Mouse (Mus musculus) CH12.LX (cell line): ENCODE measurements around the gene Ptges3l.

Source experiments
- CTCF ChIP-seq, 2 experiments: IDR thresholded peaks in 1 of 2; conservative IDR thresholded peaks in 1 of 2; 2 replicates each; pipeline ENCODE4 v1.5.1; 2011 to 2012; ENCODE audit warnings: low read depth in 2 of 2, low read length in 2 of 2, improper control_type of control experiment in 1 of 2, inconsistent platforms in 1 of 2, mild to moderate bottlenecking in 1 of 2, moderate library complexity in 1 of 2
- ETS1 ChIP-seq: conservative IDR thresholded peaks from 2 replicates; pipeline ENCODE4 v1.6.1; 2012; ENCODE audit warnings: low read depth, mild to moderate bottlenecking, inconsistent platforms, low read length, improper control_type of control experiment, moderate library complexity
- MAFK ChIP-seq: IDR thresholded peaks from 2 replicates; pipeline ENCODE4 v1.6.1; 2011; ENCODE audit warnings: low read length, improper control_type of control experiment; ENCODE audit not compliant: insufficient replicate concordance
- MAX ChIP-seq: IDR thresholded peaks from 2 replicates; pipeline ENCODE4 v1.6.1; 2011; ENCODE audit warnings: low read length, improper control_type of control experiment
- MXI1 ChIP-seq: IDR thresholded peaks from 2 replicates; pipeline ENCODE4 v1.6.1; 2011; ENCODE audit warnings: mild to moderate bottlenecking, low read depth, low read length, improper control_type of control experiment
- POLR2A ChIP-seq: IDR thresholded peaks from 2 replicates; pipeline ENCODE4 v1.6.1; 2011; ENCODE audit warnings: low read depth, mild to moderate bottlenecking, improper control_type of control experiment, low read length
- SIN3A ChIP-seq: IDR thresholded peaks from 2 replicates; pipeline ENCODE4 v1.6.1; 2012; ENCODE audit warnings: low read length, improper control_type of control experiment, inconsistent platforms
- UBTF ChIP-seq: IDR thresholded peaks from 2 replicates; pipeline ENCODE4 v1.6.1; 2012; ENCODE audit warnings: low read depth, mild to moderate bottlenecking, inconsistent platforms, low read length, improper control_type of control experiment, moderate library complexity
- ZC3H11A ChIP-seq: IDR thresholded peaks from 2 replicates; pipeline ENCODE4 v1.6.1; 2012; ENCODE audit warnings: low read depth, mild to moderate bottlenecking, inconsistent platforms, low read length, improper control_type of control experiment

DNA sequence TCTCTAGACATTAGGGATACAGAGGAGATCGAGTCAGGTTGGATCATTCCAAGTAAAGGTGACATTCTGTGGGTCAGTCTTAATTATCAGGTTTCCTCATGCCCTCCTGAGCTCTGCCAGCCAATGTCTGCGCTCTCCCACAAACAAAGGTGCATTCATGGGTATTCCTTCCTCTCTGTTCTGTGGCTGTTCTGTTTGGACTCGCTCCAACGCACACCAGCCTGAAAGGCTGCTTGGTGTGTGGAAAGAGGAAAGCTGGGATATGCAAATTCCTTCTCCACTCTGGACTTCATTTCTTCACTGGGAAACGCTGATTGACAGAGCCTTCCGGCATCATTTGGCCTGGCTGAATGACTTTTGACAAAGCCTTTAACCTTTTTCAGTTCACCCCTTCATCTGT is 29.6 kb upstream of the Ptges3l start:
- TF ChIP-seq SIN3A (no peak), POLR2A (no peak), MXI1 (no peak), ZC3H11A (no peak), MAX (no peak), UBTF (no peak), MAFK (no peak), CTCF (conservative IDR thresholded peaks at IDR 0.05 in 1 of 2, IDR thresholded peaks at IDR 0.05 in 1 of 2; ENCODE audit: low read depth in 2 of 2, low read length in 2 of 2) (no peak), ETS1 (no peak)
